Mouse (Mus musculus): Measurements from ENCODE around the gene Slc38a6. TPM values are rescaled to one million over a fixed set of nuclear protein-coding genes. Genes with fewer than 3 reads are reported as not detected.

Slc38a6 gene
- polyA plus RNA-seq, 1 experiment from 2014 or later: 11.8 TPM

DNA sequence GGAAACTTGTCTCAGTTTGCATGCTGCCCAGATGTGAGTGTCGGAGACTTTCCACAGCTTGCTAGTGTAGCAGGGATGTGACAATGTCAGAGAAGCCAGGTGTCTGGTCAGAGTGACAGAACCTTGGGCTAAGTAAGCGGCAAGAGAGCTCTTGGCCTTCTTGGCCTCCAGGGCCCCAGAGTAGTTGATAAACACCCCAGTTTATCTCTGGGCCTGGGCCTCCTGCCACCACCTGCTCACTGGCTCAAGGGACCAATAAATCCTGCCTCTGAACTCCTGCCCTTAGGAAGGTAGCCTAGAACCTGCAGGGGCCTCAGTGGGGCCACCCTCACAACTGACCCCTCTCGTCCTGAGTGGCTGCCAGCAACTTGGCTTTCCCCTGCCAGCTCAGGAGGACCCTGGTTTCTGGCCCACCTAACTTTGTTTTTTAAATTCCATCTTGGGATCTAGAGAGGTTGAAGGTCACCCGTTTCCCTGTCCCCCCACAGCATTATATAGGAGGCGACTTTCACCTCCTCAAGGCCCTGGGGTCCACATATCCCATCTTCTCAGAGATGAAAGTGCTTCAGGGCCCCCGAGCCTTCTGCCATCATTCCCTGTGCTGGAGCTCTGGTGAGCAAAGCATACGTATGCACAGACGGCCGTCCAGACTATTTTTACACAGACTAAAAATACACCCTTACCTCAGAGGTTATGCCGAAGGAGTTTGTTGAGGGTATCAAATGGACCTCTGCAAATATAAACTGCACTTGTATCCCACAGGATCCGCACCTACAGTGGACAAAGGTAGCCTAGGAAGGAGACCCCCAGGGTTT is 116.5 kb downstream of the Slc38a6 start:
- Histone ChIP-seq H3K9ac (no peak overlapping the region), H3K4me2 (no peak overlapping the region), H3K4me1 (peaks cover 8% of the 10 kb centered on the region), H3K27me3 (no peaks in the 10 kb centered on the region), H3K36me3 (replicated peaks) (no peaks in the 10 kb centered on the region), H3K9me3 (no peaks in the 10 kb centered on the region), H3K27ac (no peak overlapping the region), H3K4me3 (replicated peaks) (no peak overlapping the region)
- ATAC-seq (ENCODE audit: low FRiP score): no peak
- 91% methylated on average over 11 of the region's 11 CpGs for WGBS

Other genes starting within 250 kb of the Slc38a6 start
- gene Six1, start 232.9 kb upstream of the Slc38a6 start, polyA plus RNA-seq (2016; fragmentation: Nextera tagmentation; extraction: Ambion mirVana): 8.5 and 11.0 TPM in 2 replicates
- gene Six4, start 173.3 kb upstream of the Slc38a6 start, polyA plus RNA-seq (2016; fragmentation: Nextera tagmentation; extraction: Ambion mirVana): 3.2 and 4.0 TPM in 2 replicates
- gene Mnat1, start 163.1 kb upstream of the Slc38a6 start, polyA plus RNA-seq (2016; fragmentation: Nextera tagmentation; extraction: Ambion mirVana): 26.7 and 28.3 TPM in 2 replicates
- 16.0 and 16.3 TPM in 2 replicates for gene Trmt5, start 69 bp upstream of the Slc38a6 start, polyA plus RNA-seq (2016; fragmentation: Nextera tagmentation; extraction: Ambion mirVana)